17 mouse cellular contexts compared by ENCODE assay signal in genomic region chr6:82862042-82862441, GRCm38 (mm10).
DNase-seq lines count a peak whose midpoint lies in the region; ATAC-seq and TF ChIP-seq lines count a peak whose summit lies in the region.
"Had no signal": no experiment of that assay in that cellular context is flagged by ENCODE, and none has a peak within 500 bp of the region (broad histone marks: within the 10 kb centered on the region; RNA-seq: fewer than 3 reads in every experiment).

No protein-coding gene starts in this region.

- H3K4me1 ChIP-seq in liver, adult 2 months (ENCODE audit: control insufficient read depth, insufficient read depth, low read length): no peaks in the 10 kb centered on the region
- peaks cover 13% of the 10 kb centered on the region for H3K4me1 ChIP-seq in liver, postnatal 0 days (ENCODE audit: insufficient read depth)
- H3K4me1 ChIP-seq in embryonic facial prominence, embryonic 14.5 days (ENCODE audit: control insufficient read depth, insufficient read depth, low read length): no peaks in the 10 kb centered on the region
- H3K4me1 ChIP-seq in hindbrain, postnatal 0 days (ENCODE audit: insufficient read depth, low read length): no peaks in the 10 kb centered on the region
- H3K4me1 ChIP-seq: hindbrain, embryonic 13.5 days; neural tube, embryonic 13.5 days had no signal

- no peak for TF ChIP-seq EP300 in liver, postnatal 0 days (IDR thresholded peaks at IDR 0.05; ENCODE audit: low read depth)

- no peak overlapping the region for H3K4me2 ChIP-seq in liver, postnatal 0 days (ENCODE audit: low read depth, low read length)
- no peak overlapping the region for H3K4me2 ChIP-seq in embryonic facial prominence, embryonic 14.5 days (ENCODE audit: low read depth, low read length)
- H3K4me2 ChIP-seq in hindbrain, postnatal 0 days (ENCODE audit: low read depth, low read length): no peak overlapping the region
- H3K4me2 ChIP-seq: forebrain, embryonic 12.5 days; hindbrain, embryonic 13.5 days; limb, embryonic 15.5 days; neural tube, embryonic 13.5 days had no signal

- H3K79me2 ChIP-seq in liver, adult 2 months (ENCODE audit: control insufficient read depth, insufficient read depth, low read length): no peaks in the 10 kb centered on the region

- 28% methylated on average over 3 of the region's 3 CpGs for WGBS in liver, adult 2 months
- WGBS in liver, postnatal 0 days (ENCODE audit: insufficient replicate concordance): 57% methylated on average over 3 of the region's 3 CpGs
- WGBS in embryonic facial prominence, embryonic 14.5 days: 32% methylated on average over 3 of the region's 3 CpGs
- WGBS in hindbrain, postnatal 0 days: 56% methylated on average over 3 of the region's 3 CpGs

- H3K9me3 ChIP-seq in liver, postnatal 0 days (ENCODE audit: low read length): no peaks in the 10 kb centered on the region
- peaks cover 7% of the 10 kb centered on the region; the same call in 1 of the 2 replicates for H3K9me3 ChIP-seq in embryonic facial prominence, embryonic 14.5 days (ENCODE audit: control insufficient read depth, low read length)
- H3K9me3 ChIP-seq in hindbrain, postnatal 0 days (ENCODE audit: low read length): peaks cover 4% of the 10 kb centered on the region
- H3K9me3 ChIP-seq: forebrain, embryonic 12.5 days had no signal

- no peaks in the 10 kb centered on the region for H3K27me3 ChIP-seq in liver, adult 2 months (ENCODE audit: control insufficient read depth, insufficient read depth, low read length)
- H3K27me3 ChIP-seq in liver, postnatal 0 days (ENCODE audit: insufficient read depth, low read length): no peaks in the 10 kb centered on the region
- H3K27me3 ChIP-seq in embryonic facial prominence, embryonic 14.5 days (replicated peaks; ENCODE audit: control insufficient read depth, insufficient read depth, low read length): no peaks in the 10 kb centered on the region
- H3K27me3 ChIP-seq in hindbrain, postnatal 0 days (ENCODE audit: insufficient read depth, low read length): no peaks in the 10 kb centered on the region
- H3K27me3 ChIP-seq: forebrain, embryonic 12.5 days; hindbrain, embryonic 13.5 days; limb, embryonic 15.5 days; neural tube, embryonic 13.5 days had no signal

- DNase-seq in adrenal gland, adult 2 months: peak; percentile 36
- DNase-seq in adrenal gland, postnatal 4 days (ENCODE audit: low spot score in 2 of 2): no peak
- DNase-seq in liver, adult 2 months (ENCODE audit: extremely low read depth, low read depth, low spot score): peak; percentile 27
- no peak for DNase-seq in liver, postnatal 0 days
- peak; percentile 22 for DNase-seq in embryonic facial prominence, embryonic 14.5 days (ENCODE audit: low spot score)
- DNase-seq in left cerebral cortex, postnatal 10 days (ENCODE audit: extremely low spot score in 1 of 2, low spot score in 2 of 2): no peak
- DNase-seq in cerebellum, adult 18-20 months: no peak
- no peak for DNase-seq in hindbrain, postnatal 0 days (ENCODE audit: low spot score)
- DNase-seq: adrenal gland, postnatal 14 days; layer of hippocampus, postnatal 36 days; lung, postnatal 10 days; midbrain, embryonic 14.5 days had no signal

- no peak for ATAC-seq in liver, postnatal 0 days
- no peak for ATAC-seq in embryonic facial prominence, embryonic 14.5 days (ENCODE audit: low read depth)
- no peak for ATAC-seq in hindbrain, postnatal 0 days

- no peaks in the 10 kb centered on the region for H3K36me3 ChIP-seq in liver, adult 2 months (ENCODE audit: control insufficient read depth, insufficient read depth, low read length)
- H3K36me3 ChIP-seq in liver, postnatal 0 days (replicated peaks; ENCODE audit: insufficient read depth, low read length): no peaks in the 10 kb centered on the region
- no peaks in the 10 kb centered on the region for H3K36me3 ChIP-seq in embryonic facial prominence, embryonic 14.5 days (ENCODE audit: control insufficient read depth, insufficient read depth, low read length)
- H3K36me3 ChIP-seq in hindbrain, postnatal 0 days (ENCODE audit: insufficient read depth, low read length): no peaks in the 10 kb centered on the region
- H3K36me3 ChIP-seq: forebrain, embryonic 12.5 days; hindbrain, embryonic 13.5 days; limb, embryonic 15.5 days; neural tube, embryonic 13.5 days had no signal

- intact Hi-C loops in left cerebral cortex, postnatal 10 days (cut with DNase I): no loop called here

- no peak overlapping the region for H3K27ac ChIP-seq in liver, adult 2 months (replicated peaks; ENCODE audit: insufficient read depth, low read depth, low read length)
- no peak overlapping the region for H3K27ac ChIP-seq in liver, postnatal 0 days (ENCODE audit: low read depth)
- no peak overlapping the region for H3K27ac ChIP-seq in embryonic facial prominence, embryonic 14.5 days (replicated peaks; ENCODE audit: low read depth, low read length)
- H3K27ac ChIP-seq in hindbrain, postnatal 0 days: no peak overlapping the region
- H3K27ac ChIP-seq: forebrain, embryonic 12.5 days; hindbrain, embryonic 13.5 days; kidney, postnatal 0 days; neural tube, embryonic 13.5 days had no signal

- no peak overlapping the region for H3K4me3 ChIP-seq in liver, adult 2 months (ENCODE audit: insufficient read depth, low read depth, low read length)
- H3K4me3 ChIP-seq in liver, postnatal 0 days (ENCODE audit: low read depth, low read length): no peak overlapping the region
- H3K4me3 ChIP-seq in embryonic facial prominence, embryonic 14.5 days (ENCODE audit: low read depth, low read length): no peak overlapping the region
- H3K4me3 ChIP-seq in hindbrain, postnatal 0 days (ENCODE audit: low read length): no peak overlapping the region
- H3K4me3 ChIP-seq: forebrain, embryonic 12.5 days; hindbrain, embryonic 13.5 days; limb, embryonic 15.5 days; neural tube, embryonic 13.5 days had no signal

- TF ChIP-seq POLR2A in liver, adult 2 months (IDR thresholded peaks at IDR 0.05; ENCODE audit: extremely low read depth, insufficient read depth, low read length): no peak

- no peak overlapping the region for H3K9ac ChIP-seq in liver, adult 2 months (ENCODE audit: low read depth, low read length)
- no peak overlapping the region for H3K9ac ChIP-seq in liver, postnatal 0 days (replicated peaks)
- H3K9ac ChIP-seq in embryonic facial prominence, embryonic 14.5 days (ENCODE audit: low read depth, low read length): no peak overlapping the region
- H3K9ac ChIP-seq in hindbrain, postnatal 0 days (replicated peaks; ENCODE audit: low read length): no peak overlapping the region
- H3K9ac ChIP-seq: forebrain, embryonic 12.5 days; hindbrain, embryonic 13.5 days; limb, embryonic 15.5 days; neural tube, embryonic 13.5 days had no signal

- TF ChIP-seq CTCF in liver, adult 2 months (IDR thresholded peaks at IDR 0.05; ENCODE audit: low read depth, low read length): no peak
- TF ChIP-seq CTCF in liver, postnatal 0 days (IDR thresholded peaks at IDR 0.05; ENCODE audit: low read depth): no peak
- no peak for TF ChIP-seq CTCF in hindbrain, postnatal 0 days (IDR thresholded peaks at IDR 0.05; ENCODE audit: low read depth)

Comparison
In these comparisons a context has a peak if more than half of its experiments do, and no peak if none do; other contexts are left out.
1. DNase-seq: peak in adrenal gland, adult 2 months (single experiment), liver, adult 2 months (single experiment) and embryonic facial prominence, embryonic 14.5 days (single experiment); none in adrenal gland, postnatal 4 days (0 of 2), liver, postnatal 0 days (single experiment), left cerebral cortex, postnatal 10 days (0 of 2), cerebellum, adult 18-20 months (0 of 2) and hindbrain, postnatal 0 days (single experiment).